Mouse (Mus musculus) kidney, embryonic 14.5 days (tissue): Measurements from ENCODE around the gene Rpl41. TPM values are rescaled to one million over a fixed set of nuclear protein-coding genes. Genes with fewer than 3 reads are reported as not detected.

Source experiments
- ATAC-seq: fragments of 200-750 bp; cut with Nextera tagmentation; 2 replicates; pipeline ENCODE4 v1.8.0; 2017; ENCODE audit warnings: moderate number of reproducible peaks, mild to moderate bottlenecking, moderate TSS enrichment, moderate library complexity; ENCODE audit not compliant: low FRiP score, low TSS enrichment
- H3K27ac ChIP-seq: fragments of 300-500 bp; sonication (generic); 2 replicates; pipeline ENCODE4 v1.5.1; 2014; ENCODE audit warnings: low read depth, mild to moderate bottlenecking, low read length, moderate library complexity, mixed read lengths
- H3K27me3 ChIP-seq: fragments of 300-500 bp; sonication (generic); 2 replicates; pipeline ENCODE4 v1.6.1; 2014; ENCODE audit warnings: mild to moderate bottlenecking, low read length; ENCODE audit not compliant: control insufficient read depth, insufficient read depth
- H3K36me3 ChIP-seq: fragments of 300-500 bp; sonication (generic); 2 replicates; pipeline ENCODE4 v1.6.1; 2014; ENCODE audit warnings: low read length, mixed read lengths; ENCODE audit not compliant: control insufficient read depth, insufficient read depth
- H3K4me1 ChIP-seq: fragments of 300-500 bp; sonication (generic); 2 replicates; pipeline ENCODE4 v1.6.1; 2014; ENCODE audit warnings: low read length, mixed read lengths; ENCODE audit not compliant: control insufficient read depth, insufficient read depth
- H3K4me2 ChIP-seq: fragments of 300-500 bp; sonication (generic); replicated peaks from 2 replicates; pipeline ENCODE4 v1.6.1; 2014; ENCODE audit warnings: low read depth, mild to moderate bottlenecking, low read length
- H3K4me3 ChIP-seq: fragments of 300-500 bp; sonication (generic); 2 replicates; pipeline ENCODE4 v1.5.1; 2014; ENCODE audit warnings: mild to moderate bottlenecking, low read length
- H3K9ac ChIP-seq: fragments of 300-500 bp; sonication (generic); 2 replicates; pipeline ENCODE4 v1.6.1; 2014; ENCODE audit warnings: low read depth, mild to moderate bottlenecking, low read length, moderate library complexity
- H3K9me3 ChIP-seq: fragments of 300-500 bp; sonication (generic); 2 replicates; pipeline ENCODE4 v1.6.1; 2016; ENCODE audit warnings: low read length; ENCODE audit not compliant: control insufficient read depth
- WGBS: fragments of 180-500 bp; shearing (Covaris S2); extraction: QIAGEN DNeasy Blood & Tissue Kit; methylation state at CpG from one replicate; pipeline ENCODE4 v1.1.7; 2014; 5-methylcytosine and 5-hydroxymethylcytosine counted together
- polyA plus RNA-seq: library from polyadenylated mRNA; unstranded; fragments of >200 nt; fragmentation: Nextera tagmentation; extraction: Ambion mirVana; gene quantifications from 2 replicates; pipeline ENCODE4 v1.2.1, GENCODE M21; 2014

The Rpl41 gene
- polyA plus RNA-seq: 4,683 and 5,796 TPM in 2 replicates

DNA sequence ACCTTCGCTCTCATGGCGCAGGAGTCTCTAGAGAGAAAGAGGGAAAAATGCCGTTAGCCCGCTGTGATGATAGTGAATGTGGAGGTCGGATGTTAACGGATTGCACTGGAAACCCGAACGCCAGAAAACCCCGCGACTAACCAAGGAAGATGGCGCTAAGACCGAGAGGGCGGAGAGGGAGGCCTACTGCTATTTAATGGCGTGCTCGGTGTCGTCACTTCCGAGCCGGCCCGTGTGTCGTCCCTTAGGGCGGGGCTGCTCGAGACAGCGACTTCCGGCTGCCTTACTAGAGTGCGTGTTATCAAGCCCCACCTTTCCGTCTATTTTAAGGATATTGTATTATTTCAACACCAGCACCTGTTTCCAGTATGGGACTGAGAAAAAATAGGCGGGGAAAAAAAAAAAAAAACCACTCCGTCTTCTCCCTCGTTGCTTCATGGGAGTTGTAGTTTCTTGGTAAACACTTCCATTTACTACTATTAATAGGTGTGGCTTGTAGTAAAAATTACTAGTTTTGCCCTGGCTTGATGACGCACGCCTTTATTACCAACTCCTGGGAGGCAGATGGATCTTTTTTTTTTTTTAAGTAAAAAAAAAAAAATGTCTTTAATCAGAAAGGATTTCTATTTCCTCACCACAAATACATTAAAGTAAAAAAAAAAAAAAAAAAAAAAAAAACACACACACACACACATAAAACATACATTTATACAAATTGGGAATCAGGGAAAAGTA lies at the start of gene Rpl41:
Rpl41 (minus strand) TSS at position 359 of the 735 bp plus-strand sequence.
- Histone ChIP-seq H3K4me2 (peak within 1 kb of the TSS; percentile 80), H3K36me3 (peaks cover 19% of the 10 kb centered on the region), H3K4me3 (peak within 1 kb of the TSS; percentile 78), H3K27me3 (no peaks in the 10 kb centered on the region), H3K4me1 (peaks cover 10% of the 10 kb centered on the region; the same call in 1 of the 2 replicates), H3K9ac (peak within 1 kb of the TSS; percentile 86), H3K27ac (peak within 1 kb of the TSS; percentile 99), H3K9me3 (no peaks in the 10 kb centered on the region)
- WGBS: under 1% methylated on average over 31 of the region's 31 CpGs
- ATAC-seq: peak; percentile 91

GRCm38 (mm10) chr10:128598476-128598875 lies 49.4 kb upstream of the Rpl41 start:
- Histone ChIP-seq H3K9ac (no peak overlapping the region), H3K4me3 (no peak overlapping the region), H3K27me3 (no peaks in the 10 kb centered on the region), H3K4me2 (no peak overlapping the region), H3K4me1 (no peaks in the 10 kb centered on the region), H3K27ac (no peak overlapping the region), H3K9me3 (no peaks in the 10 kb centered on the region), H3K36me3 (no peaks in the 10 kb centered on the region)
- 21% methylated on average over 2 of the region's 2 CpGs for WGBS
- ATAC-seq: no peak

DNA sequence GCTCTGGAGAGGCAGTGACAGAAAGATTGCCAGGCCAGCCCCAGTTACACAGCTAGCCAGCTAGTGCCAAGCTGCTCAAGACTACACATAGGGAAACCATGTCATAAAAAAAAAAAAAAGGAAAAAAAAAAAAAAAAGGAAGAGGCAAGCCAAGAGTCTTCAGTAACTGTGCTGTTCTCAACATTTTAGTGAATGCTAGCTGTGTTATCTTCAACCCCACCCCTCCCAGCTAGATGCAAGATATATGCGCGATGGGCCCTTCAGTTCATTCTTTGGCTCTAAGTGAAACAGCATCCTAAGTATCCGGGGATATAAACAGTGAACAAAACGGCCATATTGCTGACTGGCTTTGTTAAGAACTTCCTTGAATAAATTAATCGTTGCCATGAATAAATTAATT lies 43.7 kb upstream of the Rpl41 start:
- Histone ChIP-seq H3K27me3 (peaks cover 23% of the 10 kb centered on the region), H3K9me3 (no peaks in the 10 kb centered on the region), H3K4me2 (no peak overlapping the region), H3K9ac (no peak overlapping the region), H3K4me3 (no peak overlapping the region), H3K36me3 (no peaks in the 10 kb centered on the region), H3K4me1 (0 out of 2 replicates have a peak, but pooled peaks cover 3% of the 10 kb centered on the region), H3K27ac (no peak overlapping the region)
- 82% methylated on average over 5 of the region's 5 CpGs for WGBS
- no peak for ATAC-seq

DNA sequence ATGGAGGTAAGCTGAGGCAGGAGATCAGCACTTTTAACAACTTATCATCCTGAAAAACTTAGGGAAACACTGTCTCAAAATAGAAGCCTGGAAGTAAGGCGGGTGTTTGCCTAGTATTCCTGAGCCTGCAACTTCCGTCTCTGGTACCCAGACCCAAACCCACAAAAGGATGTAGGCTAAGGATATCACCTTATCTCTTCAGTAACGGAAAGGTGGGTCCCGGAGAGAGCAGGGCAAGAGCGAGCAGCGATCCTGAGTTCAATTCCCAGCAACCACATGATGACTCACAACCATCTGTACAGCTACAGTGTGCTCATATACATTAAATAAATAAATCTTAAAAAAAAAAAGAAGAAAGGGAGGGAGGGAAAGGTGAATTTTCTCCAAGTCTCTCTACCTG lies 42.3 kb upstream of the Rpl41 start:
- Histone ChIP-seq H3K9ac (no peak overlapping the region), H3K9me3 (no peaks in the 10 kb centered on the region), H3K4me2 (no peak overlapping the region), H3K27me3 (peaks cover 25% of the 10 kb centered on the region), H3K36me3 (no peaks in the 10 kb centered on the region), H3K27ac (no peak overlapping the region), H3K4me1 (0 out of 2 replicates have a peak, but pooled peaks cover 3% of the 10 kb centered on the region), H3K4me3 (no peak overlapping the region)
- no peak for ATAC-seq
- WGBS: 85% methylated on average over 6 of the region's 6 CpGs

DNA sequence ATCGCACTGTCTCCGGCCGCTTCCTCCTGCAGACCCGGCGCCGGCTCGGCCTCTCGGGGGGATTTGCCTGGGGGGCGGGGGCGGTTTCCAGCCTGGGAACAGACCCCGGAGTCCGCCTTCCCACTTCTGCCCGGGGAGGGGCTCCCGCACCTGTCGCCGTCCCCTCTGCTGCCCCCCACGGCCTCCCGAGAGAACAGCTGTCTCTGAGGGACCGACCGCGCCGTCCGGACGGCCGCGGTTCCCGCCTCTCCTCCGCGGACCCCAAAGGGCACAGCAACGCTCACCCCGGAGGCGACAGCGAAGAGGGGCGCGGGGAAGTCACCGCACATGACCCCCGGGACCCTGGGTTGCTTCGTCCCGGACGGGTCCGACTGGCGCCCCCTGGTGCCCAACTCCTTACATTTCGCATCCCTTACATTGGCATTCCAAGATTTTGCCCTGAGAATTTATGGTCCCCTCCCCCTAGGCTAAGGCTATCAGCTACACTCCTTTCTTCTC lies 41.1 kb upstream of the Rpl41 start:
- H3K4me1 ChIP-seq: 0 out of 2 replicates have a peak, but pooled peaks cover 3% of the 10 kb centered on the region
- H3K9ac ChIP-seq: peak overlapping the region; percentile 60
- H3K36me3 ChIP-seq: no peaks in the 10 kb centered on the region
- peak overlapping the region; percentile 85 for H3K27ac ChIP-seq
- peak overlapping the region; percentile 97 for H3K4me2 ChIP-seq
- no peaks in the 10 kb centered on the region for H3K9me3 ChIP-seq
- H3K4me3 ChIP-seq: peak overlapping the region; percentile 71
- peak; percentile 51 for ATAC-seq
- peaks cover 25% of the 10 kb centered on the region for H3K27me3 ChIP-seq
- under 1% methylated on average over 34 of the region's 43 CpGs for WGBS

- Histone ChIP-seq H3K27ac (peak within 1 kb of the TSS; percentile 85), H3K4me3 (peak within 1 kb of the TSS; percentile 71), H3K9ac (peak within 1 kb of the TSS; percentile 60), H3K36me3 (no peaks in the 10 kb centered on the region), H3K27me3 (peaks cover 25% of the 10 kb centered on the region), H3K4me2 (peak within 1 kb of the TSS; percentile 97), H3K9me3 (no peaks in the 10 kb centered on the region), H3K4me1 (0 out of 2 replicates have a peak, but pooled peaks cover 3% of the 10 kb centered on the region)
- peak; percentile 69 for ATAC-seq
- WGBS: under 1% methylated on average over 43 of the region's 43 CpGs
Measured at GRCm38 (mm10) chr10:128589464-128590192, 40.5 kb upstream of the Rpl41 start, which contains the start of gene Erbb3. Gene Erbb3, minus strand, starts transcription at chr10:128589652.

DNA sequence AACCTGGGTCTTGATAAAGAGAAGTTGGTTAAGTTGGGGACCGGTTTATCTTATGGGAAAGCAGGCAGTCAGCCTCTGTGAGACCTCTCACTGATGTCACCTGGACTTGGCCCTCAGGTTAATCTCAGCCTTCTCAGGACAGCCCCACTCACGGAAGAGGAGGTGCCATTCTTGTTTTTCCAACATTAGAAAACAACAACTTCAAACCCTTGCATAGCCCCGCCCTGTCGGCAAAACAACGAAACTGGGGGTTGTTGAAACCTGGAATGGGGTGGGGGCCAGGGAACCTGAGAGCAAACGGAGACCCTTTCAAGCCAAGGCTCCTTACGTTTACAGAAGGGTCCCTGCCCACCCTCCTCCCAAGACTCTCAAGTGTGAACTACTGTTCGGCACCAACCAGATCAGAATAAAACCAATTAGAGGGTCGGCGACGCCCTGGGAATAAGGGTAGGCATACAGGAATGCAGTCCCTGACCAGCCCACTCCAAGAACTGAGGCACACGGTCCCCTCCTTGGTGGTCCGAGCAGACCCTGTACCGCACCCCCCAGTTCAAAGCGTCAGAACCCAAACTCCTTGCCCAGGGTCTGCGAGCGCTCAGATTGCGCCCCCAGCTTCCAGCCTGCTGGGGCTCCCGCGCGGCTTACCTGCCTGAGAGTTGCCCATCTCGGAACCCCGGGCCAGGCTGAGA lies 39.8 kb upstream of the Rpl41 start:
- WGBS: 2% methylated on average over 23 of the region's 23 CpGs
- Histone ChIP-seq H3K4me1 (peaks cover 3% of the 10 kb centered on the region; the same call in 1 of the 2 replicates), H3K9ac (peak overlapping the region; percentile 60), H3K4me2 (peak overlapping the region; percentile 97), H3K9me3 (no peaks in the 10 kb centered on the region), H3K4me3 (peak overlapping the region; percentile 71), H3K27me3 (peaks cover 25% of the 10 kb centered on the region), H3K27ac (peak overlapping the region; percentile 85), H3K36me3 (no peaks in the 10 kb centered on the region)
- ATAC-seq: peak; percentile 28

GRCm38 (mm10) chr10:128588136-128588535 lies 39.0 kb upstream of the Rpl41 start:
- peaks cover 25% of the 10 kb centered on the region for H3K27me3 ChIP-seq
- H3K4me2 ChIP-seq: peak overlapping the region; percentile 33
- peaks cover 3% of the 10 kb centered on the region; the same call in 1 of the 2 replicates for H3K4me1 ChIP-seq
- H3K9me3 ChIP-seq: no peaks in the 10 kb centered on the region
- no peak overlapping the region for H3K9ac ChIP-seq
- WGBS: 30% methylated on average over 1 of the region's 1 CpGs
- ATAC-seq: no peak
- 0 out of 2 replicates have a peak overlapping the region, but pooled peaks have one; percentile 18 for H3K27ac ChIP-seq
- H3K36me3 ChIP-seq: no peaks in the 10 kb centered on the region
- H3K4me3 ChIP-seq: peak overlapping the region; percentile 71
